Mouse (Mus musculus) G1E-ER4 (cell line): ENCODE measurements around the gene Rnf215. TPM values are rescaled to one million over a fixed set of nuclear protein-coding genes. Genes with fewer than 3 reads are reported as not detected.

Source experiments
- GATA1 ChIP-seq: IDR thresholded peaks from one replicate; pipeline ENCODE4 v1.8.0; 2012; ENCODE audit warnings: low read length, inconsistent platforms
- polyA plus RNA-seq: library from polyadenylated mRNA; stranded (reverse); fragments of >175 nt; gene quantifications from 2 replicates; pipeline ENCODE4 v1.2.3, GENCODE M21; 2012

Gene Rnf215
- 7.3 and 7.4 TPM in 2 replicates for polyA plus RNA-seq

GRCm38 (mm10) chr11:4134986-4135935, at the start of gene Rnf215:
Gene Rnf215 (plus strand): TSS chr11:4135202.
- no peak for TF ChIP-seq GATA1

GRCm38 (mm10) chr11:4086246-4086645, 48.8 kb upstream of the Rnf215 start:
- no peak for TF ChIP-seq GATA1

- TF ChIP-seq GATA1: no peak
Observed at GRCm38 (mm10) chr11:4087267-4087666, 47.7 kb upstream of the Rnf215 start.

GRCm38 (mm10) chr11:4093459-4094377, 41.3 kb upstream of the Rnf215 start:
- TF ChIP-seq GATA1: no peak

GRCm38 (mm10) chr11:4094378-4095170, 40.4 kb upstream of the Rnf215 start:
- no peak for TF ChIP-seq GATA1

- TF ChIP-seq GATA1: no peak
Observed at GRCm38 (mm10) chr11:4095171-4096053, 39.6 kb upstream of the Rnf215 start, which contains the start of gene Mtfp1. Gene Mtfp1 (minus strand): TSS chr11:4095445.

GRCm38 (mm10) chr11:4096054-4096984, 38.7 kb upstream of the Rnf215 start:
- TF ChIP-seq GATA1: no peak

GRCm38 (mm10) chr11:4097091-4097621, 37.8 kb upstream of the Rnf215 start:
- TF ChIP-seq GATA1: no peak

- no peak for TF ChIP-seq GATA1
Observed at GRCm38 (mm10) chr11:4098120-4098519, 36.9 kb upstream of the Rnf215 start.

- no peak for TF ChIP-seq GATA1
Observed at GRCm38 (mm10) chr11:4098816-4099215, 36.2 kb upstream of the Rnf215 start.

- no peak for TF ChIP-seq GATA1
Observed at GRCm38 (mm10) chr11:4099447-4099846, 35.6 kb upstream of the Rnf215 start.

GRCm38 (mm10) chr11:4101851-4102250, 33.2 kb upstream of the Rnf215 start:
- no peak for TF ChIP-seq GATA1

GRCm38 (mm10) chr11:4103522-4103921, 31.5 kb upstream of the Rnf215 start:
- no peak for TF ChIP-seq GATA1
